Mouse (Mus musculus): ENCODE measurements at regions not wholly inside any gene's neighbourhood (a gene's known extent, or its start where the extent isn't known, plus 50 kb on each side); places are given as distances from the start of the nearest gene placed in this dataset.

DNA sequence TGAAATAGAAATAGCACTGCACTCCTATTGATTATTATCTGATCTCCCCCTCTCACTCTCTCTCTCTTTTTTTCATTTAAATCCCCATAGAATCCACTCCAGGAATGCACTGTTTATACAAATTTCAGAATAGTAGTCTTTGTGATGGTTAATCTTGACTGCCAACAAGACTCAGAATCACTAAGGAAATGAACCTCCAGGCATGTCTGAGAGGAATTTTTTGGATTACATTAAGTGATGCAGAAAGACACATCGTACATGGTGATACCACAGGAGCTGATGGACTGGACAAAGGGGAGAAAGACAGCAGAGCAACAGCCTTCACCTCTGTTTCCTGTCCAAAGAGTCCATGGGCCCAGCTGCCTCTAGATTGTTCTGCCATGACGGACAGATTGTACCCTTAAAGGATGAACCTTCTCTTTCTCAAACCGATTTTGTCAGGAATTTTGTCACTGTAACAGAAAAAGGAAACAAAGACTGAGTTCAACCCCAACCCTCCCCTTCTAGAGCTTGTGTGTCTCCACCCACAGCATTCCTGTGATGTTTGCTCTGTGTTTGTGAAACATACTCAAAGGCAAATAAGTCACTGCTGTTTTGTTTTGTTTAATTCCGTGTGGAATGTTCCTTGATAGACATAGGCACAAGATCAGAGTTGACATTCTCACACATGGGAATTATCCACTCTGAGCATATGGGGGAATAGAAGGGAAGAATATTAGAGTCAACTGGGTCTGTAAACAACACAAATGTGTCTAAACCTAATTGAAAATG is 59.1 kb upstream of the Gm34302 start:
- no peak for DNase-seq

DNA sequence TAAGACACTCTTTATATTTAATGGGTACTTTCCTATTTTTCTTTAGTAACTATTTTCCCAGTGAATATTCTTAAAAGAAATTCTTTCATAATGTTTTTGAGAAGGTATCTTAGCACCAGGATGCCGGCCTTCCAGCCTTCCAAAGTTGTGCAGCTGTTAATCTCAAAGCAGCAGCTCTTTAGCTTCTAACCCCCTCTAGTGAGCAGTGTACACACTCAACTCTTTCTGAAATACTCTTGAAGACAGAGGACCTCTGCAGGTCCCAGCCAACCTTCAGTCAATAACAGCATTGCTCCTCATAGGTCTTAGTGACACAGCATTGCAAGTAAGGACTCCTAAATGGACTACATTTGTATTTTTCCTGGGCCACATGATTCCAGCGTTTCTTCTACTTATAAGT is 55.2 kb upstream of the Gm34302 start:
- DNase-seq: no peak

DNA sequence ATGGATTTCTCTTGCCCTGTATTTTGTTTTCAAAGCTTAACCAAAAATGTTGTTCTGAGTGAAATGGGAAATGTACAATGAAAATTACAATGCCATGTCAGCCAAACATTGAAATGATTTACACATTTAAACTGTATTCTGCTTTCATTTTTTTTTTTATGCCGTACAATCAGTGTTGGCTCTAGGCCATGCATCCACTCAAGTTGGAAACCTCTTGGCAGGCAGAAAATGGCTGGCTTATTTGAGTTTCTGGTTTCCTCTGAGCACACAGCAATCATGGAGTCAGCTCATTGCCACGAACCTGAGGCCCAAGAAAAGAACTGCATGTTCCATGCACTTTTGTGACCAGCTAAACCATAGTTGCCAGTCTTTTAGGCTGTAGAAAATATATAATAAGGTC is 50.5 kb upstream of the Gm34302 start:
- DNase-seq: no peak
